ENCODE assay signal across 8 mouse cellular contexts in the genomic region with DNA sequence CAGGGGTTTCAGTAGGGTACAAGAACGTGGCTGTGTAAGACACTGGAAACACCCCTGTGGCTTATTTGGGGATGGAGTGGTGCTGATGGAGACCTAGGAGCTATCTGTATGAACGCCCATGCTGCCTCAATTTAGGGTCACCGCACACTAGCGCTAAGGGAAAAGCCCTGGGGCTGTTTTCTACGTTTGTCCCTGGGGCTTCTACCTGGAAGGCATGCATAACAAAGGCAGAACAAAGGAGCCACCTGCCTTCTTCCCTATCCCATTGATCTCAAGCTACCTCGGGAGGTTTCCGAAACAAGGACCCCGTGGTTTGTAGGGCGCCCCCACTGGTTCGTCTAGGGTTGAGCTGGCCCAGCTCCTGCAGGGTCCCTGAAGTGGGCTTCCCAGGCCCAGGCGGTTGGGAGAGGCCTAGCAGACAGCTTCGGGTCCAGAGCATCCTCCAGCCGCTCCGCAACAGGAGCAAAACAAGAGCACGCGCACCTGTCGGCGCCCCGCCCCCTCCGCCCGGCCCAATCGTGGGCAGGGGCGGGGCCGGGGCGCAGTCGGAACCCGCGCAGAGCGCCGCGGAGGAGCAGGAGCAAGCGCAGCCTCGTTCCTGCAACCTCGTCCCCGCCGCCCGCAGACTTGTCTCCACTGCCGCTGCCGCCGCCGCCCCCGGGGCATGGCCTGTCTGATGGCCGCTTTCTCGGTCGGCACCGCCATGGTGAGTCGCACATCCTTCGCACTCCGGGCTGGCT. TPM values are rescaled to one million over a fixed set of nuclear protein-coding genes. Genes with fewer than 3 reads are reported as not detected.
DNase-seq lines count a peak whose midpoint lies in the region; ATAC-seq and TF ChIP-seq lines count a peak whose summit lies in the region.

A gene (plus strand): TSS at position 525 of the 740 bp plus-strand sequence.

- peak; percentile 61 for ATAC-seq in intestine, postnatal 0 days
- ATAC-seq in limb, embryonic 13.5 days (ENCODE audit: low FRiP score, low read depth): peak; percentile 64
- ATAC-seq in midbrain, embryonic 14.5 days (ENCODE audit: low FRiP score, low TSS enrichment): peak; percentile 86

- H3K4me3 ChIP-seq in intestine, postnatal 0 days (ENCODE audit: low read depth, low read length): peak within 1 kb of the TSS; percentile 45
- H3K4me3 ChIP-seq in limb, embryonic 13.5 days: peak within 1 kb of the TSS; percentile 53
- H3K4me3 ChIP-seq in midbrain, embryonic 14.5 days (replicated peaks; ENCODE audit: low read depth, low read length): peak within 1 kb of the TSS; percentile 61

- H3K9ac ChIP-seq in intestine, postnatal 0 days (ENCODE audit: low read depth, low read length): no peak within 1 kb of the TSS
- H3K9ac ChIP-seq in limb, embryonic 13.5 days: peak within 1 kb of the TSS; percentile 56
- H3K9ac ChIP-seq in midbrain, embryonic 14.5 days (replicated peaks; ENCODE audit: low read length): peak within 1 kb of the TSS; percentile 70

- H3K36me3 ChIP-seq in intestine, postnatal 0 days (ENCODE audit: control insufficient read depth, insufficient read depth): no peaks in the 10 kb centered on the region
- H3K36me3 ChIP-seq in limb, embryonic 13.5 days: no peaks in the 10 kb centered on the region
- H3K36me3 ChIP-seq in midbrain, embryonic 14.5 days (ENCODE audit: control insufficient read depth, insufficient read depth, low read length): no peaks in the 10 kb centered on the region

- peak; percentile 31; the same call in 1 of the 2 replicates for TF ChIP-seq CTCF in intestine, postnatal 0 days (IDR thresholded peaks at IDR 0.05; ENCODE audit: low read depth)

- no peak within 1 kb of the TSS; the same call in 1 of the 2 replicates for H3K27ac ChIP-seq in intestine, postnatal 0 days (ENCODE audit: low read depth, low read length)
- H3K27ac ChIP-seq in limb, embryonic 13.5 days: peak within 1 kb of the TSS; percentile 22; the same call in 1 of the 2 replicates
- H3K27ac ChIP-seq in midbrain, embryonic 14.5 days (replicated peaks; ENCODE audit: low read depth, low read length): peak within 1 kb of the TSS; percentile 88

- DNase-seq in heart, adult 18-20 months: peak; percentile 57
- DNase-seq in heart, postnatal 25 days (ENCODE audit: low spot score): no peak
- peak; percentile 85 for DNase-seq in cerebellum, adult 9-10 months
- DNase-seq in frontal cortex, adult 2 months (ENCODE audit: extremely low spot score in 1 of 2, low spot score in 1 of 2): peak in 1 of 2 experiments; percentile 77
- DNase-seq in midbrain, embryonic 14.5 days: peak; percentile 93
- DNase-seq in spleen, postnatal 14 days (ENCODE audit: low spot score in 2 of 2): peak; percentile 47 to 66

- WGBS in intestine, postnatal 0 days: 5% methylated on average over 39 of the region's 49 CpGs
- 2% methylated on average over 49 of the region's 49 CpGs for WGBS in limb, embryonic 13.5 days
- 2% methylated on average over 49 of the region's 49 CpGs for WGBS in midbrain, embryonic 14.5 days

- no peaks in the 10 kb centered on the region for H3K4me1 ChIP-seq in intestine, postnatal 0 days (replicated peaks; ENCODE audit: control insufficient read depth, insufficient read depth, low read length)
- peaks cover 29% of the 10 kb centered on the region for H3K4me1 ChIP-seq in limb, embryonic 13.5 days
- peaks cover 22% of the 10 kb centered on the region for H3K4me1 ChIP-seq in midbrain, embryonic 14.5 days (ENCODE audit: control insufficient read depth, insufficient read depth, low read length)

- intact Hi-C loops in heart, postnatal 25 days (cut with DNase I): loop anchor here (2.0 kb wide), 1 partner anchor 39 kb away; no protein-coding TSS in a partner anchor

- H3K27me3 ChIP-seq in intestine, postnatal 0 days (replicated peaks; ENCODE audit: control insufficient read depth, insufficient read depth, low read length): peaks cover 35% of the 10 kb centered on the region
- peaks cover 52% of the 10 kb centered on the region for H3K27me3 ChIP-seq in limb, embryonic 13.5 days
- no peaks in the 10 kb centered on the region for H3K27me3 ChIP-seq in midbrain, embryonic 14.5 days (ENCODE audit: control insufficient read depth, insufficient read depth, low read length)

- 0 out of 2 replicates have a peak, but pooled peaks cover 7% of the 10 kb centered on the region for H3K9me3 ChIP-seq in intestine, postnatal 0 days (ENCODE audit: control insufficient read depth)
- peaks cover 13% of the 10 kb centered on the region for H3K9me3 ChIP-seq in limb, embryonic 13.5 days
- peaks cover 10% of the 10 kb centered on the region for H3K9me3 ChIP-seq in midbrain, embryonic 14.5 days (ENCODE audit: control insufficient read depth, low read length)

- peak within 1 kb of the TSS; percentile 77 for H3K4me2 ChIP-seq in intestine, postnatal 0 days (replicated peaks; ENCODE audit: low read depth)
- peak within 1 kb of the TSS; percentile 89 for H3K4me2 ChIP-seq in limb, embryonic 13.5 days (replicated peaks)
- H3K4me2 ChIP-seq in midbrain, embryonic 14.5 days (ENCODE audit: low read length): peak within 1 kb of the TSS; percentile 62

RNA-seq across cellular contexts. Expression of the gene that starts here (rescaled TPM):
- 1 to 10 TPM; 7.9 to 8.9 TPM for total RNA-seq in heart, adult 18-20 months (2021)
- 1 to 10 TPM; 3.8 to 6.0 TPM for total RNA-seq in heart, postnatal 25 days (2021)
- polyA plus RNA-seq in frontal cortex, adult 2 months (2012; rRNA removed): 29.5 and 29.6 TPM in 2 replicates
- 3.3 and 3.4 TPM in 2 replicates for polyA plus RNA-seq in intestine, postnatal 0 days (2015; fragmentation: Nextera tagmentation; extraction: Ambion mirVana)
- polyA plus RNA-seq in limb, embryonic 13.5 days (2015; fragmentation: Nextera tagmentation; extraction: Ambion mirVana): 9.0 and 9.2 TPM in 2 replicates
- polyA plus RNA-seq in midbrain, embryonic 14.5 days (2014; fragmentation: Nextera tagmentation; extraction: Ambion mirVana): 23.1 and 24.7 TPM in 2 replicates
